Mouse (Mus musculus) liver, adult 2 months (tissue): Measurements from ENCODE around the gene Hook2. TPM values are rescaled to one million over a fixed set of nuclear protein-coding genes. Genes with fewer than 3 reads are reported as not detected.
A peak's percentile ranks its signal among the peaks of the same experiment; 100 is the strongest.

ENCODE experiments used
- DNase-seq: peaks from one replicate; pipeline ENCODE4 v3.0.0-alpha.2; 2011; ENCODE audit warnings: low read depth, low spot score; ENCODE audit errors: extremely low read depth
- H3K27ac ChIP-seq: fragments of 200-500 bp; replicated peaks from 2 replicates; pipeline ENCODE4 v1.5.1; 2012; ENCODE audit warnings: low read depth, mild to moderate bottlenecking, control low read depth, inconsistent platforms, low read length; ENCODE audit not compliant: insufficient read depth
- H3K27me3 ChIP-seq: fragments of 200-500 bp; 2 replicates; pipeline ENCODE4 v1.6.1; 2012; ENCODE audit warnings: mild to moderate bottlenecking, moderate library complexity, low read length, inconsistent platforms; ENCODE audit not compliant: control insufficient read depth, insufficient read depth
- H3K36me3 ChIP-seq: fragments of 200-500 bp; 2 replicates; pipeline ENCODE4 v1.6.1; 2012; ENCODE audit warnings: low read length, inconsistent platforms; ENCODE audit not compliant: control insufficient read depth, insufficient read depth
- H3K4me1 ChIP-seq: fragments of 200-500 bp; 2 replicates; pipeline ENCODE4 v1.6.1; 2011; ENCODE audit warnings: low read length; ENCODE audit not compliant: control insufficient read depth, insufficient read depth
- H3K4me3 ChIP-seq: fragments of 200-500 bp; 2 replicates; pipeline ENCODE4 v1.5.1; 2011; ENCODE audit warnings: low read depth, mild to moderate bottlenecking, control low read depth, low read length, moderate library complexity; ENCODE audit not compliant: insufficient read depth
- H3K79me2 ChIP-seq: fragments of 200-500 bp; 2 replicates; pipeline ENCODE4 v1.6.1; 2012; ENCODE audit warnings: inconsistent platforms, mild to moderate bottlenecking, low read length, moderate library complexity; ENCODE audit not compliant: control insufficient read depth, insufficient read depth
- H3K9ac ChIP-seq: fragments of 200-500 bp; 2 replicates; pipeline ENCODE4 v1.6.1; 2012; ENCODE audit warnings: low read depth, mild to moderate bottlenecking, control low read depth, inconsistent platforms, low read length
- CTCF ChIP-seq: fragments of 200-500 bp; IDR thresholded peaks from 2 replicates; pipeline ENCODE4 v1.5.1; 2011; ENCODE audit warnings: low read depth, low read length, control low read depth
- POLR2A ChIP-seq: fragments of 200-500 bp; IDR thresholded peaks from 2 replicates; pipeline ENCODE4 v1.6.1; 2011; ENCODE audit warnings: low read length, control low read depth; ENCODE audit not compliant: insufficient read depth; ENCODE audit errors: extremely low read depth
- WGBS: fragments of 180-500 bp; shearing (Covaris S2); methylation state at CpG from one replicate; pipeline ENCODE4 v1.1.7; 2018; 5-methylcytosine and 5-hydroxymethylcytosine counted together
- polyA plus RNA-seq: library from polyadenylated mRNA; depleted of rRNA; stranded (reverse); fragments of >200 nt; gene quantifications from 2 replicates; pipeline ENCODE4 v1.2.3, GENCODE M21; 2012
- total RNA-seq: library from RNA; depleted of rRNA; stranded (reverse); fragments of >200 nt; gene quantifications from 2 replicates; pipeline ENCODE4 v1.2.3, GENCODE M21; 2014

Gene Hook2
- total and polyA plus RNA-seq, 2 experiments = 12.4 to 12.5 TPM

GRCm38 (mm10) chr8:84982499-84983011 lies 7.8 kb upstream of the Hook2 start:
- peaks cover 18% of the 10 kb centered on the region for H3K4me1 ChIP-seq
- H3K27ac ChIP-seq = no peak overlapping the region
- no peaks in the 10 kb centered on the region for H3K36me3 ChIP-seq
- no peak for DNase-seq
- no peak for TF ChIP-seq POLR2A
- no peak for TF ChIP-seq CTCF
- no peak overlapping the region for H3K4me3 ChIP-seq
- peaks cover 8% of the 10 kb centered on the region; the same call in 1 of the 2 replicates for H3K79me2 ChIP-seq
- H3K27me3 ChIP-seq = no peaks in the 10 kb centered on the region
- WGBS = 63% methylated on average over 3 of the region's 3 CpGs
- no peak overlapping the region for H3K9ac ChIP-seq

- H3K4me3 ChIP-seq = no peak overlapping the region; the same call in 1 of the 2 replicates
- H3K9ac ChIP-seq = no peak overlapping the region
- H3K4me1 ChIP-seq = peaks cover 22% of the 10 kb centered on the region
- no peaks in the 10 kb centered on the region for H3K27me3 ChIP-seq
- peak; percentile 47 for DNase-seq
- peak overlapping the region; percentile 69 for H3K27ac ChIP-seq
- TF ChIP-seq CTCF (no peak), POLR2A (no peak)
- H3K79me2 ChIP-seq = no peaks in the 10 kb centered on the region
- 1% methylated on average over 16 of the region's 16 CpGs for WGBS
- H3K36me3 ChIP-seq = no peaks in the 10 kb centered on the region
These were observed 5.9 kb upstream of the Hook2 start for GRCm38 (mm10) chr8:84984294-84985048.

- Histone ChIP-seq H3K9ac (peak overlapping the region; percentile 62), H3K36me3 (no peaks in the 10 kb centered on the region), H3K4me3 (peak overlapping the region; percentile 53), H3K79me2 (no peaks in the 10 kb centered on the region), H3K4me1 (peaks cover 22% of the 10 kb centered on the region), H3K27me3 (no peaks in the 10 kb centered on the region), H3K27ac (peak overlapping the region; percentile 50)
- 1% methylated on average over 23 of the region's 23 CpGs for WGBS
- DNase-seq = no peak
- TF ChIP-seq POLR2A (no peak), CTCF (no peak)
These were observed 5.2 kb upstream of the Hook2 start for GRCm38 (mm10) chr8:84985049-84985683.

- peak overlapping the region; percentile 62 for H3K9ac ChIP-seq
- peak overlapping the region; percentile 50 for H3K27ac ChIP-seq
- no peaks in the 10 kb centered on the region for H3K36me3 ChIP-seq
- H3K79me2 ChIP-seq = no peaks in the 10 kb centered on the region
- DNase-seq = peak; percentile 73
- H3K4me3 ChIP-seq = peak overlapping the region; percentile 53
- H3K27me3 ChIP-seq = no peaks in the 10 kb centered on the region
- WGBS = 2% methylated on average over 53 of the region's 53 CpGs
- peaks cover 20% of the 10 kb centered on the region for H3K4me1 ChIP-seq
- peak; percentile 20; the same call in 1 of the 2 replicates for TF ChIP-seq POLR2A
- TF ChIP-seq CTCF = no peak
These were observed 4.6 kb upstream of the Hook2 start for GRCm38 (mm10) chr8:84985684-84986378.

- peaks cover 16% of the 10 kb centered on the region; the same call in 1 of the 2 replicates for H3K4me1 ChIP-seq
- H3K9ac ChIP-seq = peak overlapping the region; percentile 62
- peak overlapping the region; percentile 50 for H3K27ac ChIP-seq
- H3K27me3 ChIP-seq = no peaks in the 10 kb centered on the region
- WGBS = 47% methylated on average over 8 of the region's 8 CpGs
- DNase-seq = no peak
- TF ChIP-seq POLR2A (no peak), CTCF (no peak)
- H3K4me3 ChIP-seq = peak overlapping the region; percentile 53
- H3K79me2 ChIP-seq = no peaks in the 10 kb centered on the region
- no peaks in the 10 kb centered on the region for H3K36me3 ChIP-seq
These were observed 3.9 kb upstream of the Hook2 start for GRCm38 (mm10) chr8:84986379-84986945.
